Mouse (Mus musculus) left cerebral cortex, postnatal 36 days (tissue): ENCODE data around the gene Ubl5. TPM values are rescaled to one million over a fixed set of nuclear protein-coding genes. Genes with fewer than 3 reads are reported as not detected.
"Not testable (repeated sequence)": the region's sequence is repeated elsewhere in the genome, so short reads cannot be mapped to it uniquely, and the experiment has no call there.

Source experiments
- DNase-seq, 2 experiments: peaks; one replicate each; pipeline ENCODE4 v3.0.0; 2021 to 2022; ENCODE audit warnings: low spot score in 2 of 2, mixed read lengths in 1 of 2
- intact Hi-C: fragments of 180-260 bp; cut with DNase I; formaldehyde crosslinking; loops from one replicate; pipeline ENCODE4 v1.15.1; 2025
- total RNA-seq, 2 experiments: library from RNA; stranded (reverse); gene quantifications; 2 replicates each; pipeline ENCODE4 v1.2.3; 2021

Ubl5 gene
- 100 to 1,000 TPM; 289 to 334 TPM for total RNA-seq

DNA sequence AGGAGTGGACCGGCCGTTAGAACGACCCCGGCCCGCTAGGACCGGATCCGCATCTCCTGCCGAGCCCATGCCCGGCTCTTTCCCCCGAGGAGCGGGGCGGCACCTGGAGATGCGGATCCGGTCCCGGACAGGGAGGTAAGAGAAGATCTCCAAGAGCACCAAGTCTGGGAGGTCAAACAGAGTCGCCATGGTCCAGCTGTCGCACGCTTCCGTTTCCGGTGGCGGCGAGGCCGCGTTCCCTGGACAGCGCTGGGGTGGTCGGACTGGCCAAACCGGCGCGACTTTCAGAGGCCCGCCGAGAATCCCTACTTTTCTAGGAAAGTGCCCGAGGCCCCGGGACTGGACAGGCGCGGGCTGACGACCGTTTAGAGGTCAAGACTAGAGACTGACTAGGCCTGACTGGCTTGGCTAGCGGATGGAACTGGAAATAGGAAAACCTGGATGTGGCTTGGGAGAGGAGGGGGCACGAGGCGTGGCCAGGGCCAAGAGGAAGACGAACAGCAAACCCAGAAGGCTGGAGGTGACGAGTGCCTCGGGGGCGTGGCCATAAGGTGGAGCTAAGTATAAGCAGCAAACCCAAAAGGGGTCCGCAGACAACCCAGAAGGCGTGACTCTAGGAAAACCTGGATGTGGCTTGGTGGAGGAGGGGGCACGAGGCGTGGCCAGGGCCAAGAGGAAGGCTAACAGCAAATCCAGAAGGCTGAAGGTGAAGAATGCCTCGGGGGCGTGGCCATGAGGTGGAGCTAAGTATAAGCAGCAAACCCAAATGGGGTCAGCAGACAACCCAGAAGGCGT, at the start of gene Ubl5:
TSS of gene Ubl5 (plus strand) at position 778 of the 795 bp plus-strand sequence.
- peak; percentile 24 to 45 for DNase-seq
- intact Hi-C loops: loop anchor here (10.0 kb wide), 2 partner anchors 147 to 177 kb away; partner anchors contain the start of genes Zfp26 and Zfp426

- DNase-seq: no peak
- intact Hi-C loops: no loop called here
Observed at GRCm38 (mm10) chr9:20601270-20601669, 41.4 kb upstream of the Ubl5 start.

DNA sequence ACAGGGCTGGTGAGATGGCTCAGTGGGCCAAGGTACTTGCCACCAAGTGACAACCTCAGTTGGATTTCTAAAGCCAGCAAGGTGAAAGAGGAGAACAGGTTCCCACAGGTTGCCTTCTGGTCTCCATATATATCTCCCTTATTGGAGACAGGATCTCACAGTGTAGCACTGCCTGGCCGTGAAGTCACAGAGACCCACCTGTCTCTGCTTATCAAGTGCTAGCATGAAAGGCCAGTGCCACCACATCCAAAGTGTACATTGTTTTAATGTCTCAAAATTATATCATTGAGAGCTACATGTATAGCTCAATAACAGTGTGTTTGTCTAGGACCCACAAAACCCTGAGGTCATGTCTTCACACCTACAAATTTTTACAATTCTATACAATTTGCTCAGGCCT, 36.4 kb upstream of the Ubl5 start:
- intact Hi-C loops: no loop called here
- DNase-seq: no peak

GRCm38 (mm10) chr9:20607100-20607974, 35.3 kb upstream of the Ubl5 start:
- DNase-seq: peak; percentile 91 to 93
- intact Hi-C loops: no loop called here

DNA sequence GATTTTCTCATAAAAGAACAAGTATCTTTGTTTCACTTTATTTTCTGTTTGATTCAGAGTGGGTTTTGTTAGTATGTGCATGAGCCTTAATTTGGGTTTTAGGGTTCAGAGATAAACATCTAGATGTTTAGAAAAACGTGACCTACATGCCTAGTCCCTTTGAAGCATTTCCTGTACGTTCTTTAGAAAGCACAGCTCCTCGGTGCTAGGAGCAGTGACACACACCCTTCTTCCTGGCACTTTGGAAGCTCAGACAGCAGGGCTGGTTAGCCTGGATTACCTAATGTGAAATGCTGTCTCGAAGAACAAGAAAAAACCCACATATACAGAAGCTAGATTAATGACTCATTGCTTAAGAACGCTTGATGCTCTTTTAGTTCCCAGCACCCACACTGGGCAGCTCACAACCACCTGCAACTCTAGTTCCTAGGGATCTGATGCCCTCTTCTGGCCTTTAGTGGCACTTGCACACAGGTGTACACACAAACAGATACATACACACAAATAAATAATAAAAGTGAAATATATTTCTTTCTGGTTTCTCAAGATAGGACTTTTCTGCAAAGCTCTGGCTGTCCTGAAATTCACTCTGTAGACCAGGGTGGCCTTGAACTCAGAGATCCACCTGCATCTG, 32.7 kb upstream of the Ubl5 start:
- no peak for DNase-seq
- intact Hi-C loops: no loop called here

DNA sequence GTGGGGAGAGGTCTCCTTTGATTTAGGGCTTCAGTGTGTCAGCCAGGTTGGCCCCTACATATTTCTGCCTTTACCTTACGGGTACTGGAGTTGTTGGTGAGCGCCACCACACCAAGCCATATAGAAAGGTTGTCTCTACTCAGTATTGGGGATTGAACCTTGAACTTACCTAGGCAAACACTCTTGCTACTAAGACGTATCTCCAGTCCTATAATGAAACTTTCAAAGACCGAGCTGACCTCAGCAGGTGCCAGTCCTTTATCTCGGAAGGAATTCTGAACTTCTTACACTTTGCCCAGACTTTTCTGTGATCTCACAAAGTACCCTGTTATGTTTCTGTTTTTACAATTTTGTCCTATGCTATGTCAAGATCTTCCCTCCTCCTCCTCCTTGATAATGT, 30.7 kb upstream of the Ubl5 start:
- intact Hi-C loops: no loop called here

DNA sequence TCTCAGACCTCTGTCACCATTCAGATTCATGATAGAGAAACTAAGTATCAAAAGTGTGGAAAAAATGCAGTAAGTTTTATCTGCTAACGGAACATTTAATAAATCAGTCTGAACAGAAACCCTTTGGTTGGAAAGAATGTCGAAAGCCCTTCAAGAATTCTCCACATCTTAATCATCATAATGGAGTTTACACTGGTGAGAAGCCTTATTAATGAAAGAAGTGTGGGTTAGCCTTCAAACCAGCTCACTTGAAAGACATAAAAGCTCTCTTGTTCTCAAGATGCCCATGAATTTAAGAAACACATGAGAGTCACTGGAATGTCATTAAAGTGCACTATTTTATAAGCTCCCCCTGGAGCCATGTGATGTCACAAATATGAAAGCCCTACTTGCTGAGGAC, 26.0 kb upstream of the Ubl5 start:
- DNase-seq: no peak
- intact Hi-C loops: no loop called here

More for the DNA sequence above, 30.7 kb upstream of the Ubl5 start:
- DNase-seq: no peak

DNA sequence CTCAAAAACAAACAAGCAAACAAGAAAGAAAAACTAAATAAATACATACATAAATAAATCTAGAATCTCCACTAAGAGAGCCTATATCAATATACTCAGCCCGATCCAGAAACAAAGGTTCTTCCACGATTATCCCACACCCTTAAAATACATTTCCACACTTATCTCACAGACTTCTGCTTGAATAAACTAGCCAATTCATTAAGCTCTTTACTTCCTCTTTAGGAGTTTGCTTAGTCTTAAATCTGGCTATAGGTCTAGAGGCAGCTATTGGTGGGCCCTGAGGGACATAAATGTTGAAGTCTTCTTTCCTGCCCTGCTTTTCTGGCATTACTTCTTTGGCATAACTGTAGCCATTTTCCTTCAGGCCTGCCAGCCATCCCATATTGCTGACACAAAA, 11.3 kb upstream of the Ubl5 start:
- intact Hi-C loops: no loop called here
- DNase-seq: no peak

GRCm38 (mm10) chr9:20635676-20636075, 7.0 kb upstream of the Ubl5 start:
- DNase-seq, intact Hi-C loops: not testable (repeated sequence)

GRCm38 (mm10) chr9:20636256-20636655, 6.4 kb upstream of the Ubl5 start:
- intact Hi-C loops: no loop called here
- no peak for DNase-seq

GRCm38 (mm10) chr9:20636790-20637189, 5.9 kb upstream of the Ubl5 start:
- no peak for DNase-seq
- intact Hi-C loops: no loop called here

- no peak for DNase-seq
- intact Hi-C loops: no loop called here
Observed at GRCm38 (mm10) chr9:20638552-20638951, 4.1 kb upstream of the Ubl5 start.

DNA sequence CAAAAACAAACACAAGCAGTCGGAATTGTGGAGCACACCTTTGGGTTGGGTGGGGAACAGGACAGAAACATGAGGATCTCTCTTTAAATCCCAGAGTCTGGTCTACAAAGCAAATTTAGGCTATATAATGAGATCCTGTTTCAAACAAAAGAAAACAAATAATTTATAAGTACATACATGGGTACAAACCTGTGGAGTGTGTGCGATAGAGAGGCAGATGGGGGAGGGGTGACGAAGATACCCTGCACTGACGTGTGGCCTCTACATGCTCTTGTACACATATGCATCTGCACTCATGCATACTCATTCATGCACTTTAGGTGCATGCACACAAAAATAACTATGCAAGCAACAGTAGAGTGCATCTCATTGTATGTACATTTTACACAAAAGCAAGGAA, 3.2 kb upstream of the Ubl5 start:
- intact Hi-C loops: no loop called here
- no peak for DNase-seq

DNA sequence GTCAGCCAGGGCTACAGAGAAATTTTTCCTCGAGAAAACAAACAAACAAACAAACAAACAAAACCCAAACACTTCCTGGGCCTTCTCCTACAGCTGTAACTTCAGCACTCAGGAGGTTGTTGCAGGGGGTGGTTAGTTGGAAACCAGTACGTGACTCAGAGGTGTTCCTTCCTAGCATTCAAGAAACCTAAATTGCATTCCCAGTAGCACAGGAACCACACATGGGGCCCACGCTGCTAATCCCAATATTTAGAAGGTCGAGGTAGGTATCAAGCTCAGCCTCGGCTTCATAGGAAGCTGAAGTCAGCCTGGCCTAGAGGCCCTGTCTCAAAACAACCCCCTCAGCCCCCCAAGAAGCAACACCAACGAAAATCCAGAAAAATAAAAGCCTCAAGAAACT, 1.2 kb upstream of the Ubl5 start:
- intact Hi-C loops: loop anchor here (10.0 kb wide), 2 partner anchors 147 to 177 kb away; partner anchors contain the start of genes Zfp26 and Zfp426
- DNase-seq: no peak

DNA sequence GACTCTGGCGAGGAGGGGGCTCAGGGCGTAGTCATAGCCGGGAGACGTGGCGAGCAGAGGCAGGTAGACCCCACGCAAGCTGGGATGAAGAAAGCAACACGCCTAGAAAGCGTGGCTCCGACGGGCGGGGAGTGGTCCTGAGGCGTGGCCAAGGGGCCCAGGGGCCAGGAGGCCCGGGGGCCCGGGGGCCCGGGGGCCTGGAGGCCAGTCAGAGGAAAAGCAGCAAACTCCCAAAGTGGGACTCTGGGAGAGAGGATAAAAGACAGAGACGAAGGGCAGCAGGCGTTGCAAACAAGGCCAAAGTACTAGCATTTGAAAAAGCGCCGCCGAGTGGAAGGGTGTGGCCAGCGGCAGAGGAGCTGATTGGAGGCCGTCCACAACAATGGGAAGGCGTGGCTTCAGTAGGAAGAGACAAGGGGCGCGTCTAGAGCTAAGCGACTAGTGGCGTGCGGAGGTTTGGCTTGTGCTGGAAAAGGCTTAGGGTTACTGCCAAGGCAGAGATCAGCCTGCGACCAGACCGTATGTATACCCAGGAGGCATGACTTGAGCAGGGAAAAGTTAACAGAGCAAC, 303 bp downstream of the Ubl5 start:
- peak; percentile 66 to 67 for DNase-seq
- intact Hi-C loops: loop anchor here (10.0 kb wide), 2 partner anchors 148 to 178 kb away; partner anchors contain the start of genes Zfp26 and Zfp426

DNA sequence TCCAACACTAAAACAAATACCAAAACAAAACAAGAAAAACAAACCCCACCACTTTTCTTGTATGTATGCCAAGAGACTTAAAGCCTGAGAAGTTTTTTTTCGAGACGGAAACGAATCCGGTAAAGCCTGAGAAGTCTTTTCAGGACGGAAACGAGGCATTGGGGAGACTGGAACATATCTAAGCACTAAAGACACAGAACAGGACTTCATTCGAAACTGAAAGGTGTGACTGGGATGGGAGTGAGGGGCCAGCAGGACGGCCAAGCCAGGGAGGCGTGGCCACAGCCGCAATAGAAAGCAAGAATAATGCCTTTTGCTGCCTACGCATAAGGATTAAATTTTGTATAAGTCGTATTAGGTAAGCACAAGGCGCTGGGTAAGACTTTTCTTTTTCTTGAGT, 1.1 kb downstream of the Ubl5 start:
- intact Hi-C loops: loop anchor here (10.0 kb wide), 2 partner anchors 149 to 179 kb away; partner anchors contain the start of genes Zfp26 and Zfp426
- DNase-seq: no peak

DNA sequence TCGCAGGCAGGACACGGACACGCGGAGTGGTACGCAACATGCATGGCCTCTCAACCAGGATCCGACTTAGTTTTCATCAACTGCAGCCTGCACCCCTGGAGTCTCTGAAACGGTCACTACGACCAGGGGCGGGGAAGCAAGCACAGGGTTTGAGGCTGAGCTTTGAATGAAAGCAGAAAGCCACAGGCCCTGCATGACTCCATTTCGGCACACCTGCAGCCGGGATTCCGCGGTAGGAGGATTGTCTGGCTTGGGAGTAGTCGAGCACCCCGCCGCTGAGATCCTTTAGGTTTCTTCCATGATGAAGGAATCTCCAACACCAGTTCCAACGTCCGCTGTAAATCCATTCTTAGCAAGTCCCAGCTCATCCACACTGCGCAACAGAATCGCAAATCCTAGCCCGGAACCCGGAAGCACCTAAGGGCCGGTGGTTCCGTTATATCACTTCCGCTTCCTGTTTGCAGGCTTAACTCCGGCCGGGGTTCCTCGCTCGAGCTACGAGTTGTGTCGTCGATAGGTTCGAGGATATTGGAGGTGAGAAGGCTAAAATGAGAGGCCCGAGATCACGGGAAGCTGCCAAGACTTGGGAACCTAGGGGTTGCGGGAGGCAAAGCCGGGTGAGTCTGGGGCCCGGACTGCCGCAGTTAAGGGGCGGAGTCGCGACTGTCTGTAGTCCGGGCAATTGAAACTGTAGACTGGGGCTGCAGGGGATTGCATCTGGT, 1.8 kb downstream of the Ubl5 start, which contains the start of gene Fbxl12:
TSS of gene Fbxl12 (minus strand) at position 408 of the 722 bp plus-strand sequence.
- DNase-seq: peak; percentile 79 to 81

DNA sequence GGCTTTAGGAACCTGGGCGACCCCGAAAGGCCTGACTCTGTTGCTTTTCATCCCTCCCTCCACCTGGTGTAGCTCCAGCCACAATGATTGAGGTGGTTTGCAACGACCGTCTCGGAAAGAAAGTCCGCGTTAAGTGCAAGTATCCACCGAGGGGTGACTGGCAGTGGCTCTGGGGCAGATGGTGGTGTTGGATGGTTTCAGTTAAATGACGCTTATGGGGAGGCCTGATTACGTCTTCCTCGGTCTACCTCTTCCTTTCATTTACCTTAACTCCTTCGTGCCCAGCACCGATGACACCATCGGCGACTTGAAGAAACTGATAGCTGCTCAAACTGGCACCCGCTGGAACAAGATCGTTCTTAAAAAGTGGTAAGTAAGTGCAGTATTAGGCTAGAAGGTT, 2.4 kb downstream of the Ubl5 start:
- intact Hi-C loops: loop anchor here (10.0 kb wide), 2 partner anchors 150 to 180 kb away; partner anchors contain the start of genes Zfp26 and Zfp426
- DNase-seq: peak; percentile 29 to 37

More for the DNA sequence above, 1.8 kb downstream of the Ubl5 start, which contains the start of gene Fbxl12:
- intact Hi-C loops: loop anchor here (10.0 kb wide), 2 partner anchors 150 to 180 kb away; partner anchors contain the start of genes Zfp26 and Zfp426
